Mouse (Mus musculus): ENCODE measurements around the gene Ptprg. TPM values are rescaled to one million over a fixed set of nuclear protein-coding genes. Genes with fewer than 3 reads are reported as not detected.

The Ptprg gene
- total RNA-seq, 4 experiments from 2014 or later, result 67.3 to 90.1 (median 75.5) TPM

DNA sequence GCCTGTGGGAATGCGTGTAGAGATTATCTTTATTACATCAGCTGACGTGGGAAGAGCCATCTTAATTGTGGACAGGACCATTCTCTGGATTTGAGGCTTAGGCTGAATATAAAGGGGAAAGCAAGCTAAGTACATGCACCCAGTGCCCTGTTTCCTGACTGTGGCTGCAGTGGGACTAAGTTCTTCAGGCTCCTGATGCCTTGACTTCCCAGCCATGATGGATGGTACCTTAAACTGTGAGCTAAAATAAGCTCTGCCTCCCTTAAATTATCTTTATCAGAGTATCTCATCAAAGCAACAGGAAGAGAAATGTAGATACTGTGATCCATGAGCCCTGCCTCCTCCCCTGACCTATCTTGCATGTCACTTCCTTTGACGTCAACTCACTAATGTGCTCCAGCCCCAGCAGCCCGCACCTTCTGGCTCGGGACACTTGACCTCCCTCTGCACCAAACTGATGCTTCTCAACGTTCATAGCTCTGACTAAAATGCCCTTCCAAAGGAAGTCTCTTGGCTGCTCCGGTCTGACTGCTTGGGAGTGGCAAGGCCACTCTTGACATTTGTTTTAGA lies 578.8 kb downstream of the Ptprg start:
- no peak for DNase-seq (ENCODE audit: low spot score in 2 of 2)

GRCm38 (mm10) chr14:12133163-12133562 lies 579.8 kb downstream of the Ptprg start:
- DNase-seq (ENCODE audit: low spot score in 2 of 2), result no peak

DNA sequence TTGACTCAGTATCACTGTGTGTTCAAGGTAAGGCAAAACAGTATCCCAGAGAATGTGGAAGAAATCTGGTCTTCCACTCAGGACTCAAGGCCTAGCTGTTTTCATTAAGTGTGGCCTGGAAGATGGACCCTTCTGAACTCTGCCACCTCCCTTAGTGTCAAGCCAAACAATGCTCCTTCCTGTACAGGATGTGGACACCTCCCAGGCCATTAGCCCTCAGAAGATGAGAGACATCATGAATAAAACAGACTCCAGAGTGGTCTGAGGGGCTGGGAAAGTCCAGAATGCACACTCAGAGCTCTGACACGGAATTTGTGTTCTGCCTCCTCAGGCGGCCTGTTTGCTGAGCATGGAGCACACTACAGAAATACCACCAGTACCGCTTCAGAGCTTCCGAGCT lies 581.2 kb downstream of the Ptprg start:
- DNase-seq (ENCODE audit: low spot score in 2 of 2), result no peak

GRCm38 (mm10) chr14:12136536-12136935 lies 583.2 kb downstream of the Ptprg start:
- DNase-seq (ENCODE audit: low spot score in 2 of 2), result no peak

- peak; percentile 47 to 60 for DNase-seq (ENCODE audit: low spot score in 2 of 2)
These were observed 586.5 kb downstream of the Ptprg start for GRCm38 (mm10) chr14:12139643-12140481.

DNA sequence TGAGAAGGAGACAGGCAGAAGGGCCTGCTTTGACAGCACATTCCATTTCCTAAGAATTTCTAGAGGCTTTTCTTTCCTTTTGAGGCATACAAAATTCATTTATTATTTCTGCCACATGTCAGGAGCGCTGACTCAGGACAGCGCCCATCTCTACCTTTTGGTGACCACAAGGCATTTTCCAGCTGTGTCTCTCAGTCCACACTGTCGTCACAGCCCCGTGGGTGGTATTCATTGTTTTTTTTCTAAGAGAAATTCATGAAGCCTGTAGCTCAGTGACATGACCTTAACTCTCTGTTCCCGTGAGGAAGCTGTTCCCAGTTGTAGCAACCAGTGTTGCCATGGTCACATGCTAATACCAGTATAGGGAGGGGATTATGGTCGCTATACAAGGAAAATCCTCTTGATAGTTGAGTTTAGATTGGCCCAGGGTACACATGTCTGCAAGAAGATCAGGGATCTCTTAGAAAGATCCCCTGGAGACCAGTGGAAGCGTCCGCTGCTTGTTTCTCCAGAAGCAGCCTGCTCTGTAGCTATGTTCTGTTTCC lies 590.7 kb downstream of the Ptprg start:
- DNase-seq (ENCODE audit: low spot score in 2 of 2), result no peak

DNA sequence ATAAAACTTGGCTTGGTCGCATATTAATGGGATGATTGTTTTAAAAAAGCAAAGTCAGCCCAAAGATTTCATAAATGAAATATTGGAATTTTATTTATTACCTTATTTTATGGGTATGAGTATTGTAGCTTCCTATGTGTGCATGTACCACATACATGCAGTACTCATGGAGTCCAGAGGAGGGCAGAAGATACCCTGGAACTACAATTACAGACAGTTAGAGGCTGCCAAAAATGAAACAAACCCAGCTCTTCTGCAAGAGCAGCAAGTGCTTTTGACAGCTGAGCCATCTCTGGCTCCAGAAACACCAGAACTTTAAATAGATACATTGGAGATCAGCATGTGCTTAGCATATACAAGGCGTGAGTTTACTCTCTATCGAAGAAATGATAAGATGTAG lies 592.6 kb downstream of the Ptprg start:
- DNase-seq (ENCODE audit: low spot score in 2 of 2), result no peak

DNA sequence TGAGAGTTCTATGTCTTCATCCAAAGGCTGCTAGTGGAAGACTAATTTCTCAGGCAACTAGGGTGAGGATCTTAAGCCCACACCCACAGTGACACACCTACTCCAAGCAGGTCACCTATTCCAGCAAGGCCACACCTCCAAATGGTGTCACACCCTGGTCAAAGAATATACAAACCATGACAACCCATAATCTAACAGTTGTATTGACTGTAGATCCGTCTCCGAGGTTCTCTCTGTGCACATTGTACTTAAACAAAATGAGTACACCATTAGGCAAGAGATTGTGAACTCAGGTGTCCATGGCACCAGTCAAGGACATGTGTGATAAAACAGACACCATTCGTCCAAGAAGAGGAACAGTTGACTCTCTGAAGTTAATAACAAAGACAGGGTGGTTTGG lies 596.2 kb downstream of the Ptprg start:
- no peak for DNase-seq (ENCODE audit: low spot score in 2 of 2)

DNA sequence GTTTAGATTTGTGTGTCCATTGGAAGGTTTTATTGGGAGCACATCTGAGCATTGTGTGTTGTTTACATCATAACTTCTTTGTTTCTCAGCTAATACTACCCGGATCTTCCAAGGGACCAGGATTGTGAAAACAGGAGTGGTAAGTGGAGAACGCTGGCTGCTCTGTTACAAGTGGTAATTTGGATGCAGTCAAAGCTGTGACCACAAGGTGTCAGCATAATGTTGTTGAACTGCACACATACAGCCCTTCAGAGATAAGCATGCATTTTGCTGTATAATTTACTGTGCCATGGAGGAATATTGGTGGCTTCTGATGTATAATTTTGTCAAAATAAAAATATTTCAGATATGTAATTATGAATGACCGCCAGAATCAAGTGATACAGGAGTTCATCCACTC lies 598.6 kb downstream of the Ptprg start:
- peak; percentile 34 to 41 for DNase-seq (ENCODE audit: low spot score in 2 of 2)

- no peak for DNase-seq (ENCODE audit: low spot score in 2 of 2)
These were observed 599.4 kb downstream of the Ptprg start for GRCm38 (mm10) chr14:12152748-12153147.

- DNase-seq (ENCODE audit: low spot score in 2 of 2), result no peak
These were observed 600.3 kb downstream of the Ptprg start for GRCm38 (mm10) chr14:12153599-12153998.

DNA sequence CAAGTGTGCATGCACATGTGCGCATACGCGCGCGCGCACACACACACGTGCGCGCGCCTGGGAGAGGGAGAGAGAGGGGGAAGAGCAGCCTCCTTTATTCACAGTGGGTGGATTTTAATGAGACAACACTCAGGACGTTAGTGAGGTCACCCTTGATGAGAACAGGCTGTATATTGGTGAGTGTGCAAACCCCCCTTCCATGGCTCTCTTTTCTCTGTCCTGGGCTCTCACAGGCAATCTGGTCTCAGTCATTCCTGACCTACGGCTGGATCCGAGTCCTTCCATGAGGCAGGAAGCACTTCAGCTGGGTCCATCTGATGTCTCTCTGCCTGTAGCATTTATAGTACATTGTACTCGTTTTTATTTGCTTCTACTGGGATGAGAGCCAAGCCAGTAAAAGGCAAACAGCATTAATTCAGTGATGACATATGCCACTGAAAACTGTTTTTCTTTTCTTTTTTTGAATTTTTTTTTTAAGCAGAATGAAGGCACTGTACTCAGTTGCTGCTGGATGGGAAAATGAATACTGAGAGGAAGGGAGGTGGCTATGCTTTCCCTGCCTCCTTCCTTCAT lies 608.5 kb downstream of the Ptprg start:
- DNase-seq (ENCODE audit: low spot score in 2 of 2), result no peak

DNA sequence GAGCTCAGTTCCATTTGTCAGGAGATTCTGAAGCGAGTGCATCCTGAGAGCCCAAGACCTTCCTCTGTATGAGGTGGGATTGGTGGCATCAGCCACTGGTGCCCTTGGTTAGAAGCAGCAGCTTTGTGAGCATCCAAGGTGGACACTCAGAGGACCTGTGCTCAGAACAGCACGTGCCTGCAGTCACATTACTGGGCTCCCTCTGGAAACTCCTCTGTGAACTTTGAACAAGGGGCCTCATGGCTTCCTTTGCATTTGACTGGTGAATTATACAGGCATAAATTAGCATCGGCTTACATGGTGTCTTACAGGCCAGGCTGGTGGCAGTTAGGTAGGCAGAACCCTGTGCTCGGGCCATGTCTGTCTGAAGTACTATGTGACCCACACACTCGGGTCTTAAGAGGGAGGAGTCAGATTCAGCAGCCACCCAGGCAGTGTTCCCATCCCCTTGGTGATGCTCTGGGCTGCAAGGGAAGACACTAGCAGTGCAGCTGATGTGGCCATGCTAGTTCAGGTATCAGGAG lies 609.1 kb downstream of the Ptprg start:
- DNase-seq (ENCODE audit: low spot score in 2 of 2), result no peak

GRCm38 (mm10) chr14:12163196-12163595 lies 609.9 kb downstream of the Ptprg start:
- no peak for DNase-seq (ENCODE audit: low spot score in 2 of 2)

- no peak for DNase-seq (ENCODE audit: low spot score in 2 of 2)
These were observed 613.9 kb downstream of the Ptprg start for GRCm38 (mm10) chr14:12167215-12167614.

- DNase-seq (ENCODE audit: low spot score in 2 of 2), result no peak
These were observed 614.3 kb downstream of the Ptprg start for GRCm38 (mm10) chr14:12167651-12168050.

DNA sequence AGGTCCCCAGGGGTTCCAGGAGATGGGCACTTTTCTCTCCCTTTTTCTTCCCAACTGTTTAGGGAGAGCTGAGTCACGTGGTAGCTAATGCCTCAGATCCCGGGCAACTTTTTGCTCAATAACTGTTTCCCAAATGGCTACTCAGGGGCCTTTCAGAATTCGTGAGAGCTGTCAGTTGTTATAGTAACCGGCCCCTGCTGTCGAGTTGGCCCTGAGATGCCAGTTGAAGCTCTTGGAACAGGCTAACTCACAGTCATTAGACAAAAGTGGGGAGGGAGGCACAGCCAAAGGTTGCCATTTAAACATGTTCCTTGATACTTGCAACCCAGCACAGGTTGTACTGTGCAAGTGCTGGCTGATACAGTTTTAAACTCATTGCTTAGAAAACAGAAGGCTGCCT lies 624.1 kb downstream of the Ptprg start:
- DNase-seq (ENCODE audit: low spot score in 2 of 2), result no peak

DNA sequence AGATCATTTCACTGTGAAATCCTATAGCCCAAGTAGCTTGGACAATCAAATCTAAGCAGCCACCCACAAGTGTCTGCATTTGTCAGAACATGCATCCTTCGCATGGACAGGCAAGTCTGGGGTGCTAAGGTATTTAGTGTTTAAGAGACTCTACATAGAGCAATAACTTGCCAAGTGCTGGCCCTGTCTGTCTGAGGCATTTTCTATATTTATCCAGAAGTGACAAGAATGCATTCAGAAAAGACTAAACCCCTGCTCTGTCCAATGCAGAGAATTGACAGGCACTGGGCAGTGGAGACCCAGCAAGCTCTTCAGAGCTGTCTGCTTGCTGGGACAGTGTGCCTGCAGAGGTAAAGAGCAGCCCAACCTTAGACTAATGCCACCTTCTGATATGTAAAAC lies 625.3 kb downstream of the Ptprg start:
- no peak for DNase-seq (ENCODE audit: low spot score in 2 of 2)

GRCm38 (mm10) chr14:12180116-12180515 lies 626.8 kb downstream of the Ptprg start:
- DNase-seq (ENCODE audit: low spot score in 2 of 2), result no peak

DNA sequence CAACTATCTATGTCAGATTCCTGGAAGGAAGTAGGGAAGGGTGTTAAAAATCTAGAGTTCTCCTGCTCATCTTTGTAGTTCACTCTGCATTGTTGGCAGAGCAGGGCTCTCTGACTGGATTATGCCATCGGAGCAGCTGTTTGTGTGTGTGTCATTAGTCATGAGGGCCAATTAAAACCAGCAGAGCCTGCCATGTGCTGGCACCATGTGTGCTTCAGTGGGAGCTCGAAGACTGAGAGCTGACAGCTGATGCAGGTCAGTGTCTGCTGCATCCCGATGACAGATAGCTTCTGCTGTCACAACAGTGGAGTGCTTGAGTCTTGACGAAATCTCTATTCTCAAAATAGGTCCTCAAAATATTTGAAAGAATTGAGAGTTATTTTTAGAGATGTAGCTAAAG lies 631.7 kb downstream of the Ptprg start:
- DNase-seq (ENCODE audit: low spot score in 2 of 2), result no peak

GRCm38 (mm10) chr14:12188352-12188751 lies 635.0 kb downstream of the Ptprg start:
- no peak for DNase-seq (ENCODE audit: low spot score in 2 of 2)

- DNase-seq (ENCODE audit: low spot score in 2 of 2), result no peak
These were observed 635.9 kb downstream of the Ptprg start for GRCm38 (mm10) chr14:12189266-12189665.
